ENCODE assay signal across 10 mouse cellular contexts in the genomic region with DNA sequence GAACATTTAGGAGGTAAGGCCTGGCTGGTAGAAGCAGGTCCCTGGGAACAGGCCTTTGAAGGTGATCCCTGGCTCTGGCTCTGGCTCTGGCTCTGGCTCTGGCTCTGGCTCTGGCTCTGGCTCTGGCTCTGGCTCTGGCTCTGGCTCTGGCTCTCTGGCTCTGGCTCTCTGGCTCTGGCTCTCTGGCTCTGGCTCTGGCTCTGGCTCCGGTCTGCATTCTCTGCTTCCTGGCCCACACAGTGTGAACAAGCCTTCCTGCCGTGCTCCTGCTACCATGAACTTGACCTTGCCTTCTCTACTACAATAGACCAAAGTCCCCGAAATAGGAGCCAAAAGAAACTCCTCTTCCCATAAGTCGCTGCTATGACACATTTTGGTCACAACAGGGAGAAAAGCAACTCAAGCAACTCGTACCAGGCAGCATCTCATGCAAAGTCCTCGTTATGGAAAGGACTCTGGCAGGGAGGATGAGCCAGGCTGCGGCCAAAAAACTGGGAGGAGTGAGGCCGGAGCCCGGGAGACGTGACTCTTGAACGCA.
A peak's percentile ranks its signal among the peaks of the same experiment; 100 is the strongest.
DNase-seq lines count a peak whose midpoint lies in the region; ATAC-seq and TF ChIP-seq lines count a peak whose summit lies in the region.
"Had no signal": no experiment of that assay in that cellular context is flagged by ENCODE, and none has a peak within 500 bp of the region (broad histone marks: within the 10 kb centered on the region; RNA-seq: fewer than 3 reads in every experiment).

No protein-coding gene starts in this region.

- 0 out of 2 replicates have a peak overlapping the region, but pooled peaks have one; percentile 60 for H3K27ac ChIP-seq in forebrain, embryonic 15.5 days (replicated peaks)
- H3K27ac ChIP-seq in forebrain, embryonic 14.5 days (ENCODE audit: low read depth, low read length), result no peak overlapping the region
- no peak overlapping the region for H3K27ac ChIP-seq in testis, adult 2 months (ENCODE audit: control insufficient read depth, insufficient read depth, low read depth, low read length)
- no peak overlapping the region for H3K27ac ChIP-seq in midbrain, embryonic 15.5 days
- H3K27ac ChIP-seq: midbrain, embryonic 12.5 days had no signal

- no peaks in the 10 kb centered on the region for H3K27me3 ChIP-seq in forebrain, embryonic 15.5 days
- H3K27me3 ChIP-seq in forebrain, embryonic 14.5 days (replicated peaks; ENCODE audit: control insufficient read depth, insufficient read depth, low read length), result no peaks in the 10 kb centered on the region
- H3K27me3 ChIP-seq in testis, adult 2 months (ENCODE audit: control insufficient read depth, insufficient read depth, low read length), result no peaks in the 10 kb centered on the region
- H3K27me3 ChIP-seq in midbrain, embryonic 15.5 days (replicated peaks), result no peaks in the 10 kb centered on the region
- H3K27me3 ChIP-seq: midbrain, embryonic 12.5 days had no signal

- TF ChIP-seq POLR2A in testis, adult 2 months (IDR thresholded peaks at IDR 0.05; ENCODE audit: control insufficient read depth, low read depth, low read length), result no peak

- intact Hi-C loops in gastrocnemius, postnatal 36 days (cut with DNase I), result no loop called here

- TF ChIP-seq CTCF in testis, adult 2 months (IDR thresholded peaks at IDR 0.05; ENCODE audit: control insufficient read depth, insufficient read depth, insufficient replicate concordance, low read depth, low read length), result no peak

- DNase-seq in forebrain, embryonic 14.5 days (ENCODE audit: low spot score), result no peak
- DNase-seq in testis, postnatal 14 days (ENCODE audit: low spot score), result no peak
- peak; percentile 34 to 38 for DNase-seq in gastrocnemius, postnatal 36 days
- DNase-seq in right cerebral cortex, postnatal 25 days, result no peak
- DNase-seq: kidney, postnatal 10 days had no signal

- H3K9me3 ChIP-seq in forebrain, embryonic 15.5 days, result no peaks in the 10 kb centered on the region
- H3K9me3 ChIP-seq in forebrain, embryonic 14.5 days (replicated peaks; ENCODE audit: control insufficient read depth, low read length), result no peaks in the 10 kb centered on the region
- H3K9me3 ChIP-seq in midbrain, embryonic 15.5 days, result no peaks in the 10 kb centered on the region
- H3K9me3 ChIP-seq: midbrain, embryonic 12.5 days had no signal

- WGBS in forebrain, embryonic 15.5 days, result 82% methylated on average over 11 of the region's 11 CpGs
- WGBS in forebrain, embryonic 14.5 days, result 85% methylated on average over 11 of the region's 11 CpGs
- 85% methylated on average over 11 of the region's 11 CpGs for WGBS in midbrain, embryonic 15.5 days

- no peak overlapping the region for H3K4me3 ChIP-seq in forebrain, embryonic 15.5 days
- H3K4me3 ChIP-seq in forebrain, embryonic 14.5 days (ENCODE audit: low read depth, low read length), result no peak overlapping the region
- H3K4me3 ChIP-seq in testis, adult 2 months (ENCODE audit: control insufficient read depth, low read depth, low read length), result peak overlapping the region; percentile 37
- H3K4me3 ChIP-seq in midbrain, embryonic 15.5 days, result no peak overlapping the region
- H3K4me3 ChIP-seq: midbrain, embryonic 12.5 days had no signal

- H3K9ac ChIP-seq in forebrain, embryonic 15.5 days (replicated peaks), result no peak overlapping the region
- no peak overlapping the region for H3K9ac ChIP-seq in forebrain, embryonic 14.5 days (ENCODE audit: low read length)
- H3K9ac ChIP-seq in midbrain, embryonic 15.5 days, result no peak overlapping the region
- H3K9ac ChIP-seq: midbrain, embryonic 12.5 days had no signal

- no peak overlapping the region for H3K4me2 ChIP-seq in forebrain, embryonic 15.5 days (replicated peaks)
- H3K4me2 ChIP-seq in forebrain, embryonic 14.5 days (ENCODE audit: low read length), result no peak overlapping the region
- no peak overlapping the region for H3K4me2 ChIP-seq in midbrain, embryonic 15.5 days
- H3K4me2 ChIP-seq: midbrain, embryonic 12.5 days had no signal

- ATAC-seq in forebrain, embryonic 15.5 days (replicated peaks), result no peak
- no peak for ATAC-seq in forebrain, embryonic 14.5 days
- ATAC-seq in midbrain, embryonic 15.5 days (replicated peaks), result no peak
- ATAC-seq: CD4-positive, CD25-positive, alpha-beta regulatory T cell, adult 4 months had no signal

- no peaks in the 10 kb centered on the region for H3K36me3 ChIP-seq in forebrain, embryonic 15.5 days
- no peaks in the 10 kb centered on the region for H3K36me3 ChIP-seq in forebrain, embryonic 14.5 days (ENCODE audit: control insufficient read depth, insufficient read depth, low read length)
- no peaks in the 10 kb centered on the region for H3K36me3 ChIP-seq in testis, adult 2 months (ENCODE audit: control insufficient read depth, insufficient read depth, low read length)
- H3K36me3 ChIP-seq in midbrain, embryonic 15.5 days (replicated peaks), result no peaks in the 10 kb centered on the region
- H3K36me3 ChIP-seq: midbrain, embryonic 12.5 days had no signal

- peaks cover 9% of the 10 kb centered on the region for H3K4me1 ChIP-seq in forebrain, embryonic 15.5 days
- H3K4me1 ChIP-seq in forebrain, embryonic 14.5 days (ENCODE audit: control insufficient read depth, insufficient read depth, low read length), result peaks cover 3% of the 10 kb centered on the region; the same call in 1 of the 2 replicates
- H3K4me1 ChIP-seq in testis, adult 2 months (ENCODE audit: control insufficient read depth, insufficient read depth, low read length), result peaks cover 2% of the 10 kb centered on the region; the same call in 1 of the 2 replicates
- 0 out of 2 replicates have a peak, but pooled peaks cover 7% of the 10 kb centered on the region for H3K4me1 ChIP-seq in midbrain, embryonic 15.5 days

Comparison
In these comparisons a context has a peak if more than half of its experiments do, and no peak if none do; other contexts are left out.
1. DNase-seq: peak in gastrocnemius, postnatal 36 days (2 of 2); none in forebrain, embryonic 14.5 days (single experiment), testis, postnatal 14 days (single experiment) and right cerebral cortex, postnatal 25 days (single experiment).